42 mouse cellular contexts compared by ENCODE assay signal in genomic region chr7:44708093-44708492, GRCm38 (mm10). TPM values are rescaled to one million over a fixed set of nuclear protein-coding genes. Genes with fewer than 3 reads are reported as not detected.
"Had no signal": no experiment of that assay in that cellular context is flagged by ENCODE, and none has a peak within 500 bp of the region (broad histone marks: within the 10 kb centered on the region; RNA-seq: fewer than 3 reads in every experiment).

No protein-coding gene starts in this region.

RNA-seq across cellular contexts. Expression of gene Izumo2, which starts 0.4 kb away (rescaled TPM):
- total RNA-seq: heart, postnatal 10 days; heart, postnatal 14 days; heart, postnatal 25 days; heart, postnatal 36 days; heart, postnatal 4 days; hematopoietic stem cell, adult 5-6 weeks; hindbrain, postnatal 0 days; layer of hippocampus, adult 18-20 months; layer of hippocampus, adult 2 months; layer of hippocampus, adult 8-10 months; layer of hippocampus, postnatal 10 days; layer of hippocampus, postnatal 14 days; layer of hippocampus, postnatal 25 days; layer of hippocampus, postnatal 36 days; left cerebral cortex, adult 18-20 months; left cerebral cortex, adult 2 months; left cerebral cortex, adult 8-10 months had no signal
- polyA plus RNA-seq: heart, embryonic 11.5 days; heart, embryonic 12.5 days; heart, embryonic 13.5 days; heart, embryonic 14.5 days; heart, embryonic 15.5 days; heart, embryonic 16.5 days; heart, postnatal 0 days; hindbrain, embryonic 10.5 days; hindbrain, embryonic 11.5 days; hindbrain, embryonic 12.5 days; hindbrain, embryonic 13.5 days; hindbrain, embryonic 14.5 days; hindbrain, embryonic 15.5 days; hindbrain, embryonic 16.5 days; hindbrain, postnatal 0 days; inflammation-experienced regulatory T-cells, adult 6 months; intestine, embryonic 14.5 days; intestine, embryonic 15.5 days; intestine, embryonic 16.5 days; intestine, postnatal 0 days; kidney, adult 2 months; kidney, embryonic 14.5 days; kidney, embryonic 15.5 days; kidney, embryonic 16.5 days; kidney, postnatal 0 days; large intestine, adult 2 months had no signal

RNA-seq across cellular contexts. Expression of gene Myh14, which starts 37.5 kb away (rescaled TPM):
- polyA plus RNA-seq: inflammation-experienced regulatory T-cells, adult 6 months had no signal
